Mouse (Mus musculus): ENCODE data around the gene Eif4g3.
A peak's percentile ranks its signal among the peaks of the same experiment; 100 is the strongest.
"Not testable (repeated sequence)": the region's sequence is repeated elsewhere in the genome, so short reads cannot be mapped to it uniquely, and the experiment has no call there.

Gene Eif4g3

GRCm38 (mm10) chr4:138023403-138024100 lies 30.7 kb downstream of the Eif4g3 start:
- no peak for DNase-seq (ENCODE audit: low read depth, low spot score)

GRCm38 (mm10) chr4:138029168-138029567 lies 36.3 kb downstream of the Eif4g3 start:
- DNase-seq (ENCODE audit: low read depth, low spot score), result no peak

GRCm38 (mm10) chr4:138031828-138032227 lies 39.0 kb downstream of the Eif4g3 start:
- DNase-seq (ENCODE audit: low read depth, low spot score), result no peak

GRCm38 (mm10) chr4:138033871-138034270 lies 41.0 kb downstream of the Eif4g3 start:
- no peak for DNase-seq (ENCODE audit: low read depth, low spot score)

- DNase-seq (ENCODE audit: low read depth, low spot score), result no peak
Observed at GRCm38 (mm10) chr4:138035435-138036120, 42.8 kb downstream of the Eif4g3 start.

- no peak for DNase-seq (ENCODE audit: low read depth, low spot score)
Observed at GRCm38 (mm10) chr4:138037110-138037509, 44.3 kb downstream of the Eif4g3 start.

- DNase-seq (ENCODE audit: low read depth, low spot score), result no peak
Observed at GRCm38 (mm10) chr4:138037896-138038295, 45.1 kb downstream of the Eif4g3 start.

- no peak for DNase-seq (ENCODE audit: low read depth, low spot score)
Observed at GRCm38 (mm10) chr4:138038365-138039274, 45.8 kb downstream of the Eif4g3 start.

GRCm38 (mm10) chr4:138039275-138039651 lies 46.4 kb downstream of the Eif4g3 start:
- DNase-seq (ENCODE audit: low read depth, low spot score), result no peak

GRCm38 (mm10) chr4:138040589-138040988 lies 47.8 kb downstream of the Eif4g3 start:
- no peak for DNase-seq (ENCODE audit: low read depth, low spot score)

- no peak for DNase-seq (ENCODE audit: low read depth, low spot score)
Observed at GRCm38 (mm10) chr4:138041566-138042256, 48.9 kb downstream of the Eif4g3 start.

- DNase-seq (ENCODE audit: low read depth, low spot score), result no peak
Observed at GRCm38 (mm10) chr4:138042257-138042589, 49.4 kb downstream of the Eif4g3 start.

GRCm38 (mm10) chr4:138042625-138043024 lies 49.8 kb downstream of the Eif4g3 start:
- no peak for DNase-seq (ENCODE audit: low read depth, low spot score)

- no peak for DNase-seq (ENCODE audit: low read depth, low spot score)
Observed at GRCm38 (mm10) chr4:138044841-138045500, 52.1 kb downstream of the Eif4g3 start.

- peak; percentile 14 for DNase-seq (ENCODE audit: low read depth, low spot score)
Observed at GRCm38 (mm10) chr4:138045809-138046208, 53.0 kb downstream of the Eif4g3 start.

- DNase-seq (ENCODE audit: low read depth, low spot score), result no peak
Observed at GRCm38 (mm10) chr4:138046371-138046770, 53.5 kb downstream of the Eif4g3 start.

- DNase-seq (ENCODE audit: low read depth, low spot score), result no peak
Observed at GRCm38 (mm10) chr4:138049547-138049946, 56.7 kb downstream of the Eif4g3 start.

GRCm38 (mm10) chr4:138051488-138051887 lies 58.7 kb downstream of the Eif4g3 start:
- no peak for DNase-seq (ENCODE audit: low read depth, low spot score)

GRCm38 (mm10) chr4:138056658-138057057 lies 63.8 kb downstream of the Eif4g3 start:
- no peak for DNase-seq (ENCODE audit: low read depth, low spot score)

GRCm38 (mm10) chr4:138057196-138057754 lies 64.5 kb downstream of the Eif4g3 start:
- not testable (repeated sequence) for DNase-seq (ENCODE audit: low read depth, low spot score)

- no peak for DNase-seq (ENCODE audit: low read depth, low spot score)
Observed at GRCm38 (mm10) chr4:138061161-138061560, 68.3 kb downstream of the Eif4g3 start.
